Mouse (Mus musculus): ENCODE measurements around the gene 2510009E07Rik.

The 2510009E07Rik gene

GRCm38 (mm10) chr16:21673651-21674050 lies 20.8 kb downstream of the 2510009E07Rik start:
- peak; percentile 76 for DNase-seq

GRCm38 (mm10) chr16:21673046-21673445 lies 21.4 kb downstream of the 2510009E07Rik start:
- peak; percentile 14 for DNase-seq

GRCm38 (mm10) chr16:21671878-21672277 lies 22.6 kb downstream of the 2510009E07Rik start:
- DNase-seq = peak; percentile 9

- DNase-seq = peak; percentile 46
Measured at GRCm38 (mm10) chr16:21665423-21665986, 29.0 kb downstream of the 2510009E07Rik start.

- DNase-seq = peak; percentile 74
Measured at GRCm38 (mm10) chr16:21664633-21665363, 29.7 kb downstream of the 2510009E07Rik start.

GRCm38 (mm10) chr16:21655961-21656360 lies 38.5 kb downstream of the 2510009E07Rik start:
- DNase-seq = no peak

- peak; percentile 93 for DNase-seq
Measured at GRCm38 (mm10) chr16:21655291-21655690, 39.2 kb downstream of the 2510009E07Rik start.

GRCm38 (mm10) chr16:21654384-21654783 lies 40.1 kb downstream of the 2510009E07Rik start:
- peak; percentile 45 for DNase-seq

- DNase-seq = peak; percentile 75
Measured at GRCm38 (mm10) chr16:21653151-21653550, 41.3 kb downstream of the 2510009E07Rik start.

- DNase-seq = peak; percentile 80
Measured at GRCm38 (mm10) chr16:21651161-21651560, 43.3 kb downstream of the 2510009E07Rik start.

GRCm38 (mm10) chr16:21650289-21650688 lies 44.2 kb downstream of the 2510009E07Rik start:
- DNase-seq = no peak

- DNase-seq = no peak
Measured at GRCm38 (mm10) chr16:21648800-21649199, 45.7 kb downstream of the 2510009E07Rik start.

- peak; percentile 83 for DNase-seq
Measured at GRCm38 (mm10) chr16:21646496-21646895, 48.0 kb downstream of the 2510009E07Rik start.

- peak; percentile 93 for DNase-seq
Measured at GRCm38 (mm10) chr16:21645915-21646314, 48.5 kb downstream of the 2510009E07Rik start.

GRCm38 (mm10) chr16:21644574-21644973 lies 49.9 kb downstream of the 2510009E07Rik start:
- DNase-seq = peak; percentile 84

GRCm38 (mm10) chr16:21644066-21644561 lies 50.4 kb downstream of the 2510009E07Rik start:
- peak; percentile 98 for DNase-seq

- DNase-seq = peak; percentile 92
Measured at GRCm38 (mm10) chr16:21643621-21644041, 50.8 kb downstream of the 2510009E07Rik start.

- peak; percentile 97 for DNase-seq
Measured at GRCm38 (mm10) chr16:21642906-21643305, 51.6 kb downstream of the 2510009E07Rik start.

- DNase-seq = peak; percentile 98
Measured at GRCm38 (mm10) chr16:21641944-21642343, 52.5 kb downstream of the 2510009E07Rik start.

- peak; percentile 91 for DNase-seq
Measured at GRCm38 (mm10) chr16:21640766-21641499, 53.5 kb downstream of the 2510009E07Rik start.

- DNase-seq = peak; percentile 94
Measured at GRCm38 (mm10) chr16:21637201-21637819, 57.2 kb downstream of the 2510009E07Rik start.

GRCm38 (mm10) chr16:21636156-21636853 lies 58.2 kb downstream of the 2510009E07Rik start:
- DNase-seq = peak; percentile 90
